Mouse (Mus musculus) liver, adult 2 months (tissue): ENCODE data around the gene Larp1b.

ENCODE experiments used
- CTCF ChIP-seq: fragments of 200-500 bp; IDR thresholded peaks from 2 replicates; pipeline ENCODE4 v1.5.1; 2011; ENCODE audit warnings: low read depth, low read length, control low read depth
- POLR2A ChIP-seq: fragments of 200-500 bp; IDR thresholded peaks from 2 replicates; pipeline ENCODE4 v1.6.1; 2011; ENCODE audit warnings: low read length, control low read depth; ENCODE audit not compliant: insufficient read depth; ENCODE audit errors: extremely low read depth

GRCm38 (mm10) chr3:41042195-41042938, 92.7 kb downstream of the Larp1b start:
- TF ChIP-seq CTCF (no peak), POLR2A (no peak)
